Mouse (Mus musculus): ENCODE results near the gene Sgcg.
A peak's percentile ranks its signal among the peaks of the same experiment; 100 is the strongest.

Gene Sgcg

DNA sequence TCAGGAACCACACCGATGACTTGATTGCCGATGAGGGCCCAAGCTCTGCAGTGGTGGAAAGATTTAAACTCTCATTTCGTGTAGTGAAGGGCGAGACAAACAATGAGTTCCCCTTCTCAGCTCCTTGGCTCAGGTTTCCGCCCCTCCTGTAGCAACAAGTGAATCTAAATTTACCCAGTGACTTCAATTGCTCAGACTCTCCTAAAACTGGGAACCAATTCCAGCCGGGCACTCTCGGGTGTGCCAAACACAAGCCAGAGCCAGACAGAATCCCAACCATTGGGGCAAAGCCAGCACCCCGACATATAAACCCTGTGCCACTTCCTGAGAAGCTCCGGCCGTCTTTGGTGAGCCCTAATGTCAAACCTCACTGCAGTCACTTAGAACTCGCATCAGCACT, at the start of gene Sgcg:
Sgcg (minus strand) TSS at position 139 of the 400 bp plus-strand sequence.
- no peak for DNase-seq

DNA sequence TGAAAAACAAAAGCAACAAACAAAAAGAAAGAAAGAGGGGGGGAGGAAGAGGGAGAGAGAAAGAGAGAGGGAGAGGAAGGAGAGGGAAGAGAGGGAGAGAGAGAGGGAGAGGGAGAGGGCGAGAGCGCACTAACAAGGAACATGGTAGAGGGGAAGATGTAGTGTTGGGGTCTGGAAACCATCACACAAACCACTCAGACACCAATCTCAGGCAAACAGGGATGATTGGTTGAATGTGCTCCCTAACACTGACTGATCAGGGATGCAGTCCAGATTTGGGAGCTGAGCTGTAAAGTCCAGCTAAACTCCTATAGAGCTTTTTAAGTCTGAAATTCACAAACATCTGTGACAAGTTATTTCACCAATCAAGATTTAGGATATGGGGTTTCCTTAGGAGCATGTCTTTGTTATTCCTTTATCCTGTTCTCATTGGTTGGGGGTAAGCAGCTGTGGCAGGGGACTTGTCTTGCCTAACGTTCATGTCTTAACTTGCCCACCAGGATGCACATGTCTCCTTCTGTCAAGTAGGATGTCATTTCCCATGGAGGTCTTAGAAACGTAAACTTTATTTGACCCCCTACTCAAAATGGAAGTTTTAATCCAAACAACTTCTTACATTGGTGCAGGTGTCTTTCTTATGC, 45.8 kb upstream of the Sgcg start:
- no peak for DNase-seq

DNA sequence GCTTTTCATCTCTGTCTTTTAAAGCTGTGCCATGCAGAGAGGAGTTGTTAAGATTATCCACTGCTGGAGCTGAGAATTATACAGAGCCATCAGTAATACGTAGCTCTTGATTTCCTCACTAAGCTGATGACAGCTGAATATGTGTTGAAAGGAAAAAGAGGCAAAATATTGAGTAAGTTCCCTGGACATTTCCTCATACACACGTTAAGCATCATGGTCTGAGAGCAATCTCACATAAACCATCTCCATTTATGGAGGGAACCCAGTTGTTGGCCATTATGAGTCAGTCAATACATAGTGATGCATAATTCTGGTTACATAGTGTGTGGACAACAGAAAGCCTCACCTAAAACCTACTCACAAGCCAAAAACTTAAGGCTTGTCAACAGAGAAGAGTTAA, 44.1 kb upstream of the Sgcg start:
- no peak for DNase-seq

DNA sequence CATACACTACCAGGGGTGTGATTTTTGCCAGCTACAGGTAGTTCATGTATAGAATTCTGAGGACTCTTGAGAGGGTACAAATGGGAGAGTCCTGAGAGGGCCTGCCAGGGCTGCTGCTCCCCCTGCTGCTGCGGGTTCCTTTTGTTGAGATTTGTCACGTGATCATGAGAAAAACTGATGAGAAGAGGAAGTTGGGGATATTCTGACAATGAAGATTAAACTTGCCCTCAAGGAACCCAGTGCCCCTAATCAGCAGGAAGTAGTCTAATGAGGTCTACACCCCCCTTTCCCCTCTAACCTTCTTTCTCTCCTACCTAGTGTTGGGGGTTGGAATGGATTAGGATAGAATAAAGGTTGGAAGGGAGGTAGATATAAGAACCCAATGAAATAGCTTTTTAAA, 43.0 kb upstream of the Sgcg start:
- DNase-seq = no peak

DNA sequence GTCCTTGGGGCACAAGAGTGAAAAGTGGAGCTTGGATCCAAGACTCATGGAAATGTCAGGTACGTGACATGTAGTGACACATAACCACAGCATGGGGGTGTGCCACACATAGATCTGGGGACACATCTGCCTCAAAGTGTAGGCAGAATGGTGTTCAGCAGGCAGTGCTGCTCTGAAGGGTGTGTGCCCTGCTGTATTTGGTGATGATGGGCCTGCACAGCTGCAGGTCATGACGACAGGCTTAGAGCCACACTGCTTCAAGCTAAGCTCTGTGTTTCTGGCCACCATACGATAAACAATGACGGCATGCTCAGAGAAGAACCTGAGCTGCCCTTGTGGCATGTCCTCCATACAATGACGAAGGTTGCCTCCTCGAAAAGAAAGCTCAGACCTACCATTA, 41.5 kb upstream of the Sgcg start:
- no peak for DNase-seq

DNA sequence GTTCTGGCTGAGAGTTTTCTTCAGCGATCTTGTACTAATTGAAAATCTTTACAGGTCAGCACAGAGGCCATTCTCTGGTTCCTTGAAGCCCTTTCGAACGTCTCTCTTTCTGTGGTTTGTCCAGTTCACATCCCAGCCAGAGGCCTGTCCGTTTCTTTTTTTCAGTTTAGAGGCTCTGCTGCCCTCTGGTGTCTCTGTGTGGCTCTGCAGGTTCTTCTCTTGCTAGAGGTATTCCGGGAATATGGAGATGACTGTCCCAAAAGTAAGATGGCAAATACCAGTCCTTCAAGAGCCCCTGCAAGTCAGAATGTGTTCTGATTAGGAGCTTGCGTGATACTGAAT, 36.4 kb upstream of the Sgcg start:
- DNase-seq = peak; percentile 32 to 40

DNA sequence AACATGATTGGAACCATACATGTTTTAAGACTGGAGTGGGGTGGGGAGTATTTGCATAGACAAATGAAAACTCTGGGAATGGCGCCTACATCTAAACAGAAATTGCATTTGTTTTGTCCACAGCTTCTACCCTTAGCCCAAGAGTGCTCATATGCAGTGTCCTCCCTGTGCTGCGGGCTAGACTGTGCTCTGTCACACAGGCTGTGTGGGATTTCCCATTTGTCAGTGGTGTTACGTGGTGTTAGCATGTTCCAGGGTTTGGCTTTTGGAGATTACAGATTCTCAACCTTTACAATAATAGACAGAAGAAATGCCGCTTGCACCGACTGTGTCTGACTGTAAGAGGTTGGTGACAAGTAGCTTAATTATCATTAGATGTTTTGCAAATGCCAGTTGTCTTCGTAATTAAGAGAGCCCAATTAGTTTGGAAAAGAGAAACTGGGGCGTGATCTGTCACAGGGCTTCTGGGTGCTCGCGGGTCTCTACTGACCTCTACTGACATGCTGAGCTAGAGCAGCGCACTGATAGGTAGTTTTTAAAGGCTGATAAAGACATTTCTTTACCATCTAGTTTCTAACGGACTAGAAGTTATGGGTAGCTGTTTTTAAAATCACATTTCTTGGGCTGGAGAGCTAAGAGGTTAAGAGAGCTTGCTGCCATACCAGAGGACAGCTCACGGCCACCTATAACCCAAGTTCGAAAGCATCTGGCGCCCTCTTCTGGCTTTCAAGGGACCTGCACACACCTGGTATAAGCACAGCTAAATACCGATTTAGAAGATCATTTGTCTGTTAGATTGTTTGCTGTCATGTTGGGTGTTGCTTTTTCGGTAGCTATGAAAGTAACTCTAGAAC, 35.8 kb upstream of the Sgcg start:
- peak; percentile 60 to 64 for DNase-seq

DNA sequence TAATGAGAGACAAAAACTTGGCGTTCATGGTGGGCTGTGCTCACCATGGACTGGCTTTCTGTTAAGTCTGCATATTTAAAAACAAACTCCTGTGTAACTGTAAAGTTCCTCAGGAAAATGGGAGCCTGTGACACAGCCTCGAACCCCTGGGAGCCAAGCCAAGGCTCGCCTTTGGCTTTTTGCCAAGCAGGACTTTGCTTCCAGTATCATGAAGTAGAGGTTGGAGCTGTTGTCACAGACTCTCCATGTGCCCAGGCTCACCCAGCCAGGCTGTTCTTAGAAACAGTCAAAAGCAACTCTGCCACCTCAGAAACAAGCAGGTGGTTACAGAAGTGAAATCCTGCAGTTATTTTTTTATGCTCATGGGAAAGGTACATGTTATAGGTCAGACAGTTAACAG, 32.4 kb upstream of the Sgcg start:
- peak in 1 of 2 experiments; percentile 13 for DNase-seq

DNA sequence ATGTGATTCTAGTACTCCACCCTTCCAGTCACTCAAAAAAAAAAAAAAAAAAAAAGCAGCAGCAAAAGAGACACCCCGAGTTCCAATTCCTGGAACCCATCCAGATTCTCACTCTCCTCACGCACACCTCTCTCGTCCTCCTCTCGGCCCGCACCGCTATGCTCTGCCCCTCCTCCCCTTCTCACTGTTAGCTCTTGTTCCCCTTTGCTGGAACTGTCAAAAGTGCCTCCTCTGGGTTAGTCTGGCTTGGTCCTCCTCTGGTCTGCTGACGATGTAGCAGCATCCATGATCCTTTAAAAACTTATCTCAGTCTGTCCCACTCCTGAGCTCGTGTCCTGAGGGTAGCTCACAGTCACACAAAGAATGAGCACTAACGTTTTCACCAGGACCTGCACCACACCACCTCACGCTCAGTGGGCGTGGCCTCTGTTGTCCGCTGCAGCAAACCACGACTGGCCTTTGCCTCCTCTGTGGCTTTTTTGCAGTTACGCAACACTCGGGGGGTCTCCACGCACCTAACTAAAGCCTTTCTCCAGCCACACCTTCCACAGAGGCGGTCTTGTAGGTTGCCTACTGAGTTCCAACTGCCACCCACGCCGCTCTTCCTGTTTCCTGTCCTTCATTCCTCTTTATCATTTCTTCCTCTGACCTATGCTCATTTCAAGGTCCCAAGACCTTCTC, 30.5 kb upstream of the Sgcg start:
- no peak for DNase-seq

DNA sequence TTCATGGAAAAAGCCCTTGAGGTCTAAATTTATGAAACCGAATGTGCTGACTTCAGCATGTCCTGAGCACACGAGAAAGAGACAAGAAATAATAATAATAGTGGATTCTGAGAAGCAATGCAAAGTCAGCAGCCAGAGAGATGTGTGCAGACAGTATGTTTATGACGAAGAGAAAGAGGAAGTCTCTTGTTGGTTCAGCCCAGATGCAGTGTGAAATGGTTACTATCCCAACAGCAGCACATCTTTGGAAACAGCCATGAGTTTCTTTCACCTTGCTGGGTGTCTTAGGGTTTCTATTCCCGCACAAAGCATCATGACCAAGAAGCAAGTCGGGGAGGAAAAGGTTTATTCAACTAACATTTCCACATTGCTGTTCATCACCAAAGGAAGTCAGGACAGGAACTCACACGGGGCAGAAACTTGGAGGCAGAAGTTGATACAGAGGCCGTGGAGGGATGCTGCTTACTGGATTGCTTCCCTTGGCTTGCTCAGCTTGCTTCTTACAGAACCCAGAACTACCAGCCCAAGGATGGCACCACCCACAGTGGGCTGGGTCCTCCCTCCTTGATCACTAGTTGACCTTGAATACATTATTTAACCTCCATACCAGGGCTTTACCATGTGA, 20.5 kb upstream of the Sgcg start:
- no peak for DNase-seq

DNA sequence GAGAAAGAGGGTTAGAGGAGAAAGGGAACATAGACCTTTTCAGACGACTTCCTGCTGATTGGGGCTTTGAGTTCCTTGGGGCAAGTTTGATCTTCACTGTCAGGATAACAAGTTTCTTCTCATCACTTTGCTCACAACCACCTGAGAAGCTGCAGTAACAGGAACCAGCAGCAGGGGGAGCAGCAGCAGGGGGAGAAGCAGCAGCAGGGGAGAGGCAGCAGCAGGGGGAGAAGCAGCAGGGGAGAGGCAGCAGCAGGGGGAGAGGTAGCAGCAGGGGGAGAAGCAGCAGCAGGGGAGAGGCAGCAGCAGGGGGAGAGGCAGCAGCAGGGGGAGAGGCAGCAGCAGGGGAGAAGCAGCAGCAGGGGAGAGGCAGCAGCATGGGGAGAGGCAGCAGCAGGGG, 19.0 kb upstream of the Sgcg start:
- DNase-seq = peak in 1 of 2 experiments; percentile 33

DNA sequence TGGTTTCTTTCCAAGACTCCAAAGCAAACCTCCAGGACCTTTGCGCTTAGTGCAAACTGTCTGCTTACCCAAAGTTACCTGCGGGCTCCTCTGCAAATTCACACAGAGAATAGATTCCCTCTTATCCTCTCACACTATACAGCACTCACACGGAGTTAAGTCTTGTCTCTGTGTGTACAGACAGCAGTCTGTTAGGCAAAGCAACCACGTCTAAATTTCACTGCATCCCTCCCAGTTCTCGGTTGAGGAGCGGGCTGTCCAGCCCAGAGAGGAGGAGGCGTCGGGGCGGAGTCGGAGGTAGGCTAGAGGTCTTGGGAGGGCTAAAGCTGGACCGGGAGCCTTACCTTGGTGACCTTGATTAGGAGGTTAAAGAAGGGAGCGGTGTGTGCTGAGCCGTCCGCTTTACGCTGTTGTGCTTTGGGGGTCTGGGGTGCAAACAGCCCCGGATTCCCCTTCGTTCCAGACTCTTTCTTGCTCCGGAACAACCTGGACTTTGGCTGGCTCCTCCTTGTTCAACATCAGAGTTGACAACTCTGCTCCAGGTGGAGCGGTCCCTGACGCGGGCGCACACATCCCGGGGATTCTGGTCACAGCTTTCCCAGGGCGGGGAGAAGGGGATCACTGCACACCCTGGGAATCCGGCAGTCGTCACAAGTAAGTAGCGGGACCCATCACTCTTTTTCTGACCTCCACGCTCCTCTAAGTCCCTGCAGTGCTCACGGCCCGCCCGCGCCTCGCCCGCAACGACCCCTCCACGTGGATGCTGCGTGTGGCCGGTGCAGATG, 16.3 kb upstream of the Sgcg start:
- no peak for DNase-seq

DNA sequence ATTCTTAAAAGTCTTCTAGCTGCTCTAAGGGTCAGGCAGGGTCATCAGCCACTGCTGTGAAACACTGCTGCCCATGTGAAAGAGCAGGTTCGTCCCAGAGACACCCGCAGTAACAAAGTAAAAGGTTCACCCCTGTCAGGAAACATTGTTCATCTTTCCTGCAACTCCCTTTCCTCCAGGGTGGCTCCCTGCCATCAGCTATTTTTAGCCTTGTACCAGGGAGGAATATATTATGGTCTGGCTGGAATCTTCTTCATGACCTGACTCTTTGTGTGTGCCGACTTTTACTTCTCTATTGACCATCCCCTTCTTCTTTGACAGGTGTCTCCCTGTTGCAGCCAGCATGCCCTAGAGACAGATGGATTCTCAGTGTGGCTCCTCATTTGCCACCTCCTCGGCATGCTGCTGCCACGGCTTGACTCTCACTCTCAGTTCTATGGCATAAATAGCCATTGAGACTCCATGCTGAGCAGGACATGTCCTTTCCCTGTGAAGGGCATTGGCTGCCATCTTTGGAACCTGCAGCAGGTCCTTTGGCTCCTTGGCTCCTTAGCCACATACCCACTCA, 9.7 kb upstream of the Sgcg start:
- no peak for DNase-seq

DNA sequence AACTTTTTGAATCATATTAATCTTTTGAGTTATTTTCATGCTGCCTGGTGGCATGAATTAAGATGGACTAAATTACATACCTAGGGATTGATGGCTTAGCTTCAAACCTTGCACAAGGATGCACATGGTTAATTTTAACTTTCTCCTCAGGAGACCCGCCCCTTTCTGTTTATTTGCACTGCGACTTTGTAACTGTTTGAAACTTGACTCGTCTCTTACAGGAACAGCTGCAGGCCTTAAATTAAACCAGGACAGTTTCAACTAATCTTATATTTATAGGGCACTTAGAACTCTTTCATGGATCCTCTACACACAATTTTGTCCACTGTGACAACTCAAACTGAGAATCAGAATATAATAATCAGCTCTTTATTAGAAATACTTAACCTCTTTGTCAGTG, 794 bp upstream of the Sgcg start:
- DNase-seq = no peak

DNA sequence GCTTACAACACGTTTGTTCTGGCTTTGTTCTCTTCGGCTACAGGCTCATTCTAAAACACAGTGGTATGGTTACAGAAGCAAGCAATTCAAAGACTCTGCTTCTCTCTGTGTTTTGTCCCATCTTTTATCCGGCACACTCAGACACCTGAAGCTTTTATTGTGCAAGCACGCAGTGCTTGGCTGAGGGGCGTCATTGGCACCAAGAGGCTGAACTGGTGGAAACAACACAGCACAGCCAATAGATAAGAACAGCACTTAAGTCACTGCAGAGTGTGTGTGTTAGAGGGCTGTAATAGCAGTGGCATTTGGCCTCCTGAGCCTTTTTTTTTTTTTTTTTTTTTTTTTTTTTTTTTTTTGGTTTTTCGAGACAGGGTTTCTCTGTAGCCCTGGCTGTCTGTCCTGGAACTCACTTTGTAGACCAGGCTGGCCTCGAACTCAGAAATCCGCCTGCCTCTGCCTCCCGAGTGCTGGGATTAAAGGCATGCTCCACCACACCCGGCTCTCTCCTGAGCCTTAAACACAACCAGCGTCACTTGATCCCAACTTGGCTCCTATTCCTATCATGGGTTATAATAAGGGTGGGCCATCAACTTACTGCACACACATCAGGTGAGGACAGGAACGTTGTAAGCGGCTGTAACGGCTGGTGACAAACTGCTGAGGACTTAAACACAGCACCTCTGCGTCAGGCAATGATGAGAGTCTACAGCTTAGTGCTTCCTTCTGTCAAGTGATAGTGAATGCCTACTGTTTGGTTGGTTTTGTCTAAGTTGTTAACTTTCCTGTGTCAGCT, 5.5 kb downstream of the Sgcg start:
- no peak for DNase-seq

DNA sequence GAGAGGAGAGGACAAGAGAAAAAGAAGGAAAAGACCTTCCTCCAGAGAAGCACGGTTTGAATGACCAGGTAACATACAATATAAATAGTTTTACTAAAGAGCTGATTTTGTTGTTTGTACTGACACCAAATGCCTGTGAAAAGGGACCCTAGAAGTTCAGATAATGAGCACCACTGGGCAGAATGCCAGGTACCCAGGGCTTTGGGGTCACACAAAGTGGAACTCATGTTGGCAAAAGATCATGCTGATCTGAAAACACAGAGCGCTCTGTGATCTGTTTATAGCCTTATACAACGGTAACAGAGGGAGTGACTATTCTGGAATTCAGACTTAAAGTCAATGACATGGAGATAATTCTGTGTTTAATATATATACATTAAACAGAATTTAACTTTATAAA, 11.8 kb downstream of the Sgcg start:
- no peak for DNase-seq

DNA sequence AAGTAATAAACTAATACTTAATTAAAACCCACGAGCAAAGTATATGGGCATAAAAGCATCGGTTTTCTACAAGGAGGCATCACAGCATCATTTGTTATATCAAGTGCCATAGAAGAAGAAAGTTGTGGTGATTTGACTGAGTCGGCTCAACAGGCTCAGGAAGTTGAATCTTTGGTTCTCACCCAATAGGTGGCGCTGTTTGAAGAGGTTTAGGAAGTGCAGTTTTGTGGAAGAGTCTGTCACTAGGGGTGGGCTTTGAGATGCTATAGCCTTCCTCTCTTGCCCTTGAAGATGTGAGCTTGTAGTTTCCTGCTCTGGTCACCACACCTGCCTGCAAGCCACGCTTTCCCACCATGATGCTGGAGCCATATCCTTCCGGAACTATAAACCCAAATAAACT, 15.7 kb downstream of the Sgcg start:
- no peak for DNase-seq

DNA sequence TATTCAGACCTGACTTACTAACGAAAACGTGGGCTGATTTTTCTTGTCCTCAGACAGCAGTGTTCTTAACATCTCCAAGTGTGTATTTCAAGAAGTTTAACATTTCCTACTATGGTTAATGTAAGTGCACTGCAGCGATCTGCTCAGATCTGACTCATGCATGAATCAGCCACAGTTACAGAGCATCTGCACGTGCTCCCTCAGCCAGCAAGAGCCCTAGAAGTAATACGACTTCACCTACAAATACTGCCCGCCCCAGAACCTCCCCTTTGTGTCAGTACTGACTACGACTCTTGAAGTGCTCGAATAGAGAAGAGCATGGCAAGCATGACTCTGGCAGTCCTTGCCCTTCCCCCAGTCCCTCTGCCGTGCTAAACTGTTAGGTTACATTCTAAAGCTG, 19.5 kb downstream of the Sgcg start:
- DNase-seq = no peak

DNA sequence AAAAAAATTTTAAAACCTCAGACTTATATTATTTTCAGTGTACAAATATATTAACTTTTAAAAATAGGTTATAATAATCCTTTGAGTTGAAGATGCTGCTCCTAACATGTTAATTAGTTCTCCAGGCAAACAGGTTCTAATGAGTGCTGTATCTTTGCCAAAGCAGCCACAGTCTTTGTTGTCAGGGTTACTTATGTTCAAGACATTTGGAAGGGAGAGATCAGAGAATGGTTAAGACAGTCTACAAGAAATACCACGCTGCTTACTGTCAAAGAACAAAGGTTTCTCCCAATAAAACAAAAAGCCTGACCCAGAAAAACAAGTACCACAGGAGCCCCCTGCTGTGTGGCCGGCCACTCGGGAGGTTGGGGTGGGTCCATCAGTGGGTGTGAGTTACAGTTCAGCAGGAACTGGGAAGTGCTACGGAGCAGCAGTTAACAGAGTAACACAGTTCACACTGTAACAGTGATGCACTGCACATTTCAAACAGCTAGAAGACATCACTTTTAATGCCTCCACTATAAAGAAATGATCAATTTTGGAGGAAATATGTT, 21.1 kb downstream of the Sgcg start:
- DNase-seq = no peak

DNA sequence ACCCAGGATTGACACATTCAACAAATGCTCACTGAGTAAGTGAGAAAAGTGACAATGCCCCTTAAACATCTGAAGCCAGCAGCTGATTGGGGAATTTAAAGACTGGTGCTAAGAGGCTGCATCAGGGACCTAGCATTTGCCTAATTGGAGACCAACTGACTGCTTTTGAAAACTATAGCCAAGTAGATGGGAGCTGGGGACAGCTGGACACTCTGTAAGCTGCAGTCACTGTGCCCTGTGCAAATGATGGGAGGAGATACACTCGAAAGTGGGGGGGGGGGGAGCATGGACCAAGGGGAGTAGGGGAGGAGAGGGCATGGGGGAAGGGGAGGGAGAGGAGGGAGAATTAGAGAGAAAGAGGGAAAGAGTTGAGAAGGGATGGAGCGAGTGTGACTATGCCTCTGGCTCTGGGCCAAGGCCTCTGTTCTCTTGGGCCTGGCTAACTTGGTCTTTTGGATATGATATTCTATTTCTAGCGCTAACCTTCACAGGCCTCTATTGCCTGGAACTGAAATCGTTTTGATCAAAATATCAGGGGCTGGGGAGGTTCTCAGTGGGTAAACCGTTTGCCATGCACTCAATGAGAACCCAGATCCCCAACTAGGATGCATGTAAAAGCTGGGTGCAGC, 22.3 kb downstream of the Sgcg start:
- no peak for DNase-seq
